In genomic region chr6:48677492-48678345, GRCm38 (mm10) we compare ENCODE assay signal across 1 mouse cellular context.
TF ChIP-seq lines count a peak whose summit lies in the region.

No protein-coding gene starts in this region.

TF ChIP-seq in CH12.LX, 34 proteins besides CTCF, POLR2A, EP300 and RAD21:
- TF ChIP-seq ZKSCAN1 (IDR thresholded peaks at IDR 0.05; ENCODE audit: borderline replicate concordance, low read depth, low read length): no peak
- 0 out of 2 replicates have a peak, but pooled peaks have one; percentile 29 for TF ChIP-seq MYC (IDR thresholded peaks at IDR 0.05; ENCODE audit: low read depth, low read length)
- TF ChIP-seq RCOR1 (conservative IDR thresholded peaks at IDR 0.05; ENCODE audit: low read depth, low read length): peak; percentile 30; the same call in 1 of the 2 replicates
- no peak for TF ChIP-seq USF2 (conservative IDR thresholded peaks at IDR 0.05; ENCODE audit: low read depth, low read length)
- TF ChIP-seq JUND (conservative IDR thresholded peaks at IDR 0.05; ENCODE audit: low read depth, low read length): no peak
- peak; percentile 60 for TF ChIP-seq NRF1 (IDR thresholded peaks at IDR 0.05; ENCODE audit: low read depth, low read length)
- TF ChIP-seq MEF2A (IDR thresholded peaks at IDR 0.05; ENCODE audit: borderline replicate concordance, low read depth, low read length): no peak
- peak; percentile 55; the same call in 1 of the 2 replicates for TF ChIP-seq IRF4 (IDR thresholded peaks at IDR 0.05; ENCODE audit: low read depth, low read length)
- no peak for TF ChIP-seq NELFE (IDR thresholded peaks at IDR 0.05; ENCODE audit: low read depth, low read length)
- 0 out of 2 replicates have a peak, but pooled peaks have one; percentile 40 for TF ChIP-seq TBP (conservative IDR thresholded peaks at IDR 0.05; ENCODE audit: low read depth, low read length)
- TF ChIP-seq TCF12 (IDR thresholded peaks at IDR 0.05; ENCODE audit: low read depth, low read length): no peak
- no peak for TF ChIP-seq ZMIZ1 (IDR thresholded peaks at IDR 0.05; ENCODE audit: low read depth, low read length)
- TF ChIP-seq CHD1 (IDR thresholded peaks at IDR 0.05; ENCODE audit: low read depth, low read length): peak; percentile 91
- TF ChIP-seq MAZ (IDR thresholded peaks at IDR 0.05; ENCODE audit: low read depth, low read length): no peak
